8 mouse cellular contexts compared by ENCODE assay signal in the genomic region with DNA sequence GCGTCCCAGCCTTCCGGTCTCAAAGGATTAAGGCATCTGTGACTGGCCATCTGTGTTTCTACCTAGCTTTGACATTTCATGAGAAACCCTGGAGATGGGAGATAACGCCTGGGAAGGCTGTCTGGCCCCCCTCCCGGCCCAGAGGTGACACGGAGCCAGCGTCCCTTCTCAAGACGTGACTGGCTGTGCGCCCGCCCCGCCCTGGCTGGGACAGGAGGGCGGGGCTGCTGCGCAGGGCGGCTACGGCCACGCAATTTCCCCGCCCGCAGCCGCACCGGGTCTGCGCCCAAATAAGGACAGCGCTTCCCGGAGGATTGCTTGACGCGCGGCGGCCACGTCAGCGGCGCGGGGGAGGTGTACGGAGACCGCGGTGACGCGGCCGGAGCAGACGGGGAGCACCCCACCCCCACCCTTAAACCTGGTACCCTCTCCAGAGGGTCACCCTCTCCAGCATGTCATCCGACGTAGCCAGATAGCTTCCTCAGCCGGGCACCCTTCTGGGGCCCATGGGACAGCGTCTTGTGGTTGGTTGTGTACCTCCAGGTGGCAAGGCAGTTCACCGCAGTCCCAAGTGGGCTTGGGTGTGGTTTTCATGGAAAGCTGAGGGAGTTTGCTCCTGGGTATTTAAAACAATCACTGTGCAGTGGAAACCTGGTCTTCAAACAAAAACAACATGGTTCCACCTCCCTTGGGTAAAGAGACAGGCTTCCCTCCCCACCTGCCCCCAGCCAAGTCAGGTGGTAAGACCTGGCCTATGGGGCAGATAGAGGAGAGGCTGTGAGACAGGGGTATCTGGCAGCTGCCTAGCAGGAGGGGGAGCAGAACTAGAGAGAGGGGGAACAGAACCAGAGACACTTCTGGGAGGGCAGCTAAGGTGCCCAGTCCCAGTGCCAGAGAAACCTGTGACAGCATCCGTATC. TPM values are rescaled to one million over a fixed set of nuclear protein-coding genes. Genes with fewer than 3 reads are reported as not detected.
DNase-seq lines count a peak whose midpoint lies in the region; ATAC-seq lines count a peak whose summit lies in the region.

No protein-coding gene starts in this region.

- peak overlapping the region; percentile 76 for H3K27ac ChIP-seq in hindbrain, embryonic 15.5 days (replicated peaks)

- peak; percentile 82 for ATAC-seq in hindbrain, embryonic 15.5 days (ENCODE audit: low FRiP score, low read depth)

- peak overlapping the region; percentile 54 for H3K9ac ChIP-seq in hindbrain, embryonic 15.5 days

- peak overlapping the region; percentile 89 for H3K4me2 ChIP-seq in hindbrain, embryonic 15.5 days

- H3K9me3 ChIP-seq in hindbrain, embryonic 15.5 days = no peaks in the 10 kb centered on the region

- no peaks in the 10 kb centered on the region for H3K27me3 ChIP-seq in hindbrain, embryonic 15.5 days

- H3K4me3 ChIP-seq in hindbrain, embryonic 15.5 days = peak overlapping the region; percentile 49

- peaks cover 42% of the 10 kb centered on the region for H3K4me1 ChIP-seq in hindbrain, embryonic 15.5 days (replicated peaks)

- 2% methylated on average over 43 of the region's 43 CpGs for WGBS in hindbrain, embryonic 15.5 days

- H3K36me3 ChIP-seq in hindbrain, embryonic 15.5 days = no peaks in the 10 kb centered on the region

- peak; percentile 82 for DNase-seq in R1 (ENCODE audit: low read depth, low spot score)
- DNase-seq in cerebellum, postnatal 25 days = peak; percentile 92 to 96
- peak; percentile 85 to 91 for DNase-seq in frontal cortex, postnatal 36 days (ENCODE audit: low spot score in 2 of 2)
- DNase-seq in left cerebral cortex, adult 18-20 months (ENCODE audit: low spot score in 2 of 2) = peak; percentile 90 to 93
- peak; percentile 95 to 98 for DNase-seq in lung, postnatal 4 days
- peak; percentile 93 for DNase-seq in retina, postnatal 1 day
- DNase-seq in thymus, postnatal 4 days = peak; percentile 87

RNA-seq across cellular contexts. Expression of gene Btg2, which starts 14.2 kb away (rescaled TPM):
- 30.4 and 49.0 TPM in 2 replicates for polyA plus RNA-seq in hindbrain, embryonic 15.5 days (2015; fragmentation: Nextera tagmentation; extraction: Ambion mirVana)
- 10 to 100 TPM; 18.7 to 22.2 TPM for total RNA-seq in left cerebral cortex, adult 18-20 months (2021)

RNA-seq across cellular contexts. Expression of gene Chit1, which starts 17.9 kb away (rescaled TPM):
- 0.37 and 0.38 TPM in 2 replicates for polyA plus RNA-seq in hindbrain, embryonic 15.5 days (2015; fragmentation: Nextera tagmentation; extraction: Ambion mirVana)
- not detected for total RNA-seq in left cerebral cortex, adult 18-20 months (2021)

RNA-seq across cellular contexts. Expression of gene Fmod, which starts 56.1 kb away (rescaled TPM):
- polyA plus RNA-seq in hindbrain, embryonic 15.5 days (2015; fragmentation: Nextera tagmentation; extraction: Ambion mirVana) = 10.2 and 11.0 TPM in 2 replicates
- 10 to 100 TPM; 27.5 to 28.4 TPM for total RNA-seq in left cerebral cortex, adult 18-20 months (2021)

Comparison
In these comparisons a context has a peak if more than half of its experiments do, and no peak if none do; other contexts are left out.
1. Peak in every context shown above with its lines: DNase-seq, ATAC-seq, H3K4me3 ChIP-seq and H3K27ac ChIP-seq.